Mouse (Mus musculus) limb, embryonic 13.5 days (tissue): ENCODE results near the gene Ikzf1. TPM values are rescaled to one million over a fixed set of nuclear protein-coding genes. Genes with fewer than 3 reads are reported as not detected.

Experiments
- ATAC-seq: fragments of 200-750 bp; cut with Nextera tagmentation; 2 replicates; pipeline ENCODE4 v1.8.0; 2017; ENCODE audit warnings: low read depth, moderate number of reproducible peaks, moderate TSS enrichment; ENCODE audit not compliant: low FRiP score
- H3K27ac ChIP-seq: fragments of 300-500 bp; sonication (generic); 2 replicates; pipeline ENCODE4 v1.5.1; 2015; ENCODE audit warnings: inconsistent platforms, mild to moderate bottlenecking, moderate library complexity
- H3K27me3 ChIP-seq: fragments of 300-500 bp; sonication (generic); 2 replicates; pipeline ENCODE4 v1.6.1; 2015; ENCODE audit warnings: mild to moderate bottlenecking, inconsistent platforms
- H3K36me3 ChIP-seq: fragments of 300-500 bp; sonication (generic); 2 replicates; pipeline ENCODE4 v1.6.1; 2015; ENCODE audit warnings: inconsistent platforms, mild to moderate bottlenecking, moderate library complexity
- H3K4me1 ChIP-seq: fragments of 300-500 bp; sonication (generic); 2 replicates; pipeline ENCODE4 v1.6.1; 2015; ENCODE audit warnings: inconsistent platforms
- H3K4me2 ChIP-seq: fragments of 300-500 bp; sonication (generic); replicated peaks from 2 replicates; pipeline ENCODE4 v1.6.1; 2015; ENCODE audit warnings: inconsistent platforms, mild to moderate bottlenecking, moderate library complexity
- H3K4me3 ChIP-seq: fragments of 300-500 bp; sonication (generic); 2 replicates; pipeline ENCODE4 v1.5.1; 2015; ENCODE audit warnings: moderate library complexity, mild to moderate bottlenecking, inconsistent platforms
- H3K9ac ChIP-seq: fragments of 300-500 bp; sonication (generic); 2 replicates; pipeline ENCODE4 v1.6.1; 2015; ENCODE audit warnings: mild to moderate bottlenecking, inconsistent platforms
- H3K9me3 ChIP-seq: fragments of 300-500 bp; sonication (generic); 2 replicates; pipeline ENCODE4 v1.6.1; 2016; ENCODE audit warnings: inconsistent platforms
- WGBS: fragments of 180-500 bp; shearing (Covaris S2); methylation state at CpG from one replicate; pipeline ENCODE4 v1.1.7; 2015; 5-methylcytosine and 5-hydroxymethylcytosine counted together
- polyA plus RNA-seq: library from polyadenylated mRNA; unstranded; fragments of >200 nt; fragmentation: Nextera tagmentation; extraction: Ambion mirVana; gene quantifications from 2 replicates; pipeline ENCODE4 v1.2.1, GENCODE M21; 2015

Gene Ikzf1
- polyA plus RNA-seq, 1 experiment from 2014 or later: 1.5 TPM

DNA sequence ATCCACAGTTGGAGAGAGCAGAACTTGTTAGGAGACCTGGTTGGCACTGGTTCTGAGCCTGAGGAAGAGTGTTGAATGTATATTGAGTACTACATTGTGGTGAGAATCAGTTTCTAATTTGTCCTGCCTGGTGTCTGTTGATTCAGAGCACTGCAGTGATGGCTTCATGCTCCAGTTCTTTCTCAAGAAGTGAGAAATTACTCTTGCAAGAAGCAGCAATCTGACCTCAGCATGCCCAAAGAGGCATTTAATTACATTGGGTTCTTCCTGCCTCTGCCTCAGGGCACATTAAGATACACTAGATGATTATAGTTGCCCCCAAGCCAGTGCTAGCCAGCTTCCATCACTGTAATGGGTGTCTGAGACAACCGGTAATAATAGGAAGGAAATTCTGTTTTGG lies 74.1 kb downstream of the Ikzf1 start:
- WGBS: 91% methylated on average over 1 of the region's 1 CpGs
- Histone ChIP-seq H3K36me3 (no peaks in the 10 kb centered on the region), H3K4me2 (no peak overlapping the region), H3K9me3 (no peaks in the 10 kb centered on the region), H3K27ac (no peak overlapping the region), H3K4me3 (no peak overlapping the region), H3K27me3 (no peaks in the 10 kb centered on the region), H3K4me1 (no peaks in the 10 kb centered on the region), H3K9ac (no peak overlapping the region)
- ATAC-seq: no peak

DNA sequence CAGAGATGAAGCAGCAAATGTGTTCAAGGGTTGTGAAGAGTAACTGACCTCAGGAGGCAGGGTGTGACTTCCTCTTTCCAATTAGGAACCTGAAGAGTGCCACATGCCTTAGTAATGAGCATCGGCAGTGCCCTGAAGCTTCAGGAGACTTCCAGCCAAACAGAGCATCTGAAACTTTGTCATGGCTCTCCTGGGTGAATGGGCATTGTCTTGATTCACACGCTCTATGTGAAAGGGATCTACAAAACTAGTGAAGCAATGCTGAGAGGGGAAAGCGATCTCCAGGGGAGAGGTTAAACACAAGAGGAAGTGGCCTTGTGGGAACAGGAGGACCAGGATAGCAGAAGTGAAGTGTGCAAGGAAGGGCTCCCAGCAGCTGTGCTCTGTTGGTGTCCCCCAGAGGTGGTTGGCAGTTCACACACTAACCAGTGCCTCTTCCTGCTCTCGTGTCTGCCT lies 78.4 kb downstream of the Ikzf1 start:
- H3K4me1 ChIP-seq: no peaks in the 10 kb centered on the region
- 73% methylated on average over 4 of the region's 4 CpGs for WGBS
- H3K9me3 ChIP-seq: no peaks in the 10 kb centered on the region
- H3K27me3 ChIP-seq: no peaks in the 10 kb centered on the region
- H3K9ac ChIP-seq: no peak overlapping the region
- H3K27ac ChIP-seq: no peak overlapping the region
- no peak overlapping the region for H3K4me3 ChIP-seq
- no peak overlapping the region for H3K4me2 ChIP-seq
- no peaks in the 10 kb centered on the region for H3K36me3 ChIP-seq
- no peak for ATAC-seq

- no peaks in the 10 kb centered on the region for H3K36me3 ChIP-seq
- no peak overlapping the region for H3K4me2 ChIP-seq
- no peak overlapping the region for H3K9ac ChIP-seq
- no peak for ATAC-seq
- H3K4me1 ChIP-seq: no peaks in the 10 kb centered on the region
- no peak overlapping the region for H3K27ac ChIP-seq
- H3K27me3 ChIP-seq: no peaks in the 10 kb centered on the region
- no peaks in the 10 kb centered on the region for H3K9me3 ChIP-seq
- no peak overlapping the region for H3K4me3 ChIP-seq
- WGBS: 66% methylated on average over 1 of the region's 1 CpGs
These were observed 80.6 kb downstream of the Ikzf1 start for GRCm38 (mm10) chr11:11765414-11765813.

- Histone ChIP-seq H3K9me3 (no peaks in the 10 kb centered on the region), H3K4me2 (no peak overlapping the region), H3K9ac (no peak overlapping the region), H3K27ac (no peak overlapping the region), H3K4me3 (no peak overlapping the region), H3K36me3 (no peaks in the 10 kb centered on the region), H3K27me3 (no peaks in the 10 kb centered on the region), H3K4me1 (no peaks in the 10 kb centered on the region)
- ATAC-seq: no peak
- 93% methylated on average over 1 of the region's 1 CpGs for WGBS
These were observed 81.3 kb downstream of the Ikzf1 start for GRCm38 (mm10) chr11:11766105-11766504.

DNA sequence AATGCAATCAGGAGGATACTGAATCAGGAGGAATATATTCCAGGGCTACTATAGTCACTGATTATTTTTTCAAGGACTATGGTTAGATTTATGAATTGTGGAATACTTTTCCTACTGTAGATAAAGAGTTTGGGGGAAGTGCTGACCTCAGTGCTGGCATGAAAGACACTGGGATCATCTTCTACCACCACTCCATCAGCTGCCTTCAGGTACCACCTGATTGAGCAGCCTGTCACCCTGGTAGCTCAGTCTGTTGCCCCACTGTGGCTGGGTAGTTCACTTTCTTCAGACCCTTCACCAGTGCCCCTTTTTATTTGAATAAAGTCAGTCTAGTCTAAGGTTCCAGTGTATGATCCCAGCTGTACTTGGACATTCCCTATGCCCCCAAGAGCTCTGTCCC lies 81.9 kb downstream of the Ikzf1 start:
- Histone ChIP-seq H3K36me3 (no peaks in the 10 kb centered on the region), H3K9me3 (no peaks in the 10 kb centered on the region), H3K4me1 (no peaks in the 10 kb centered on the region), H3K27me3 (no peaks in the 10 kb centered on the region), H3K4me2 (no peak overlapping the region), H3K4me3 (no peak overlapping the region), H3K27ac (no peak overlapping the region), H3K9ac (no peak overlapping the region)
- ATAC-seq: no peak

- Histone ChIP-seq H3K36me3 (no peaks in the 10 kb centered on the region), H3K27me3 (no peaks in the 10 kb centered on the region), H3K27ac (no peak overlapping the region), H3K9ac (no peak overlapping the region), H3K4me3 (no peak overlapping the region), H3K4me1 (no peaks in the 10 kb centered on the region), H3K9me3 (no peaks in the 10 kb centered on the region), H3K4me2 (no peak overlapping the region)
- 82% methylated on average over 2 of the region's 2 CpGs for WGBS
- no peak for ATAC-seq
These were observed 83.3 kb downstream of the Ikzf1 start for GRCm38 (mm10) chr11:11768057-11768456.

- no peaks in the 10 kb centered on the region for H3K4me1 ChIP-seq
- ATAC-seq: no peak
- no peaks in the 10 kb centered on the region for H3K27me3 ChIP-seq
- no peak overlapping the region for H3K27ac ChIP-seq
- H3K4me3 ChIP-seq: no peak overlapping the region
- H3K9ac ChIP-seq: no peak overlapping the region
- H3K36me3 ChIP-seq: no peaks in the 10 kb centered on the region
- WGBS: 91% methylated on average over 20 of the region's 20 CpGs
- no peak overlapping the region for H3K4me2 ChIP-seq
- no peaks in the 10 kb centered on the region for H3K9me3 ChIP-seq
These were observed 84.5 kb downstream of the Ikzf1 start for GRCm38 (mm10) chr11:11769281-11769680.

GRCm38 (mm10) chr11:11770691-11771090 lies 85.9 kb downstream of the Ikzf1 start:
- Histone ChIP-seq H3K36me3 (no peaks in the 10 kb centered on the region), H3K9me3 (no peaks in the 10 kb centered on the region), H3K4me2 (no peak overlapping the region), H3K9ac (no peak overlapping the region), H3K4me1 (no peaks in the 10 kb centered on the region), H3K4me3 (no peak overlapping the region), H3K27me3 (no peaks in the 10 kb centered on the region), H3K27ac (no peak overlapping the region)
- WGBS: 86% methylated on average over 3 of the region's 3 CpGs
- ATAC-seq: no peak

DNA sequence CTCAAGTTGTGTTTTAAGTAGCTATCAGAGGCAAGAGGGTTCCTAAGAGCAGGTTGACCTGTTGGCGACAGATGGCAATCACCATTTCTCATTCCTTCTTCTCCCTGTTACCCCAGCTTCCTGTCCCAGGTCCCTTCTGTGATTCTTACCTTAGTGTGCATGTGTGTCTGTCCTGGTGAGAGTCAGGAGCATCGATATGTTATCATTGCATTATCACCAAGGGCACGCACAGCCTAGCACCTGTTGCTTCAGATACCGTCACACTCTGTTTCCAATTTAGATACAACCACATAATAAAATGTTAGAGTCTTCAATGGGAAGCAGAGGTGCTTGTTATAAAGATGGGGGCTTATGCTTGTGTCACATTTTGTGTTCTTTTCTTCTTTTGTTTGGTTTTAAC lies 87.4 kb downstream of the Ikzf1 start:
- Histone ChIP-seq H3K27ac (no peak overlapping the region), H3K27me3 (no peaks in the 10 kb centered on the region), H3K4me1 (no peaks in the 10 kb centered on the region), H3K36me3 (no peaks in the 10 kb centered on the region), H3K4me2 (no peak overlapping the region), H3K4me3 (no peak overlapping the region), H3K9me3 (no peaks in the 10 kb centered on the region), H3K9ac (no peak overlapping the region)
- WGBS: 87% methylated on average over 4 of the region's 4 CpGs
- ATAC-seq: no peak

GRCm38 (mm10) chr11:11774384-11774783 lies 89.6 kb downstream of the Ikzf1 start:
- H3K4me3 ChIP-seq: no peak overlapping the region
- H3K27ac ChIP-seq: no peak overlapping the region
- H3K9me3 ChIP-seq: no peaks in the 10 kb centered on the region
- no peak overlapping the region for H3K4me2 ChIP-seq
- 88% methylated on average over 4 of the region's 4 CpGs for WGBS
- H3K9ac ChIP-seq: no peak overlapping the region
- ATAC-seq: no peak
- H3K36me3 ChIP-seq: no peaks in the 10 kb centered on the region
- H3K27me3 ChIP-seq: no peaks in the 10 kb centered on the region
- H3K4me1 ChIP-seq: no peaks in the 10 kb centered on the region

DNA sequence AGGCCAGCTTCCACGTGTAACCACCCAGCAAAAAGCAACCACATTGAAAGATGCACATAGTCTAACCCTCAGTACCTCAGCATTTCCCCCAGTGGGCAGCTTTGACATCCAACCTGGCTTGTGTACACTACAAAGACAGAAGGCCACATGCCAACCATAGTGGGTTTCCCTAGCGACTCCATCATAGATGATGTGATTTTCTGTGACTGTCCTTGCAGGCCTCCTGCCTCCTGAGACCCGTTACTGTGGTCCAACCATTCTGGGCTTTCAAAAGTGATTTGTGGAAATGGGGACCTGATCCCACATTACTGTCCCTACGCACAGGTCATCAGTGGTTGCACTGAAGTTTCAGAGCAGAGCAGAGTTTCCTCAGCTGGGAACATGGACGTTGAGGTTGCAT lies 90.1 kb downstream of the Ikzf1 start:
- H3K27ac ChIP-seq: no peak overlapping the region
- no peaks in the 10 kb centered on the region for H3K9me3 ChIP-seq
- H3K4me3 ChIP-seq: no peak overlapping the region
- no peaks in the 10 kb centered on the region for H3K36me3 ChIP-seq
- no peak overlapping the region for H3K9ac ChIP-seq
- 86% methylated on average over 5 of the region's 5 CpGs for WGBS
- ATAC-seq: no peak
- H3K4me1 ChIP-seq: no peaks in the 10 kb centered on the region
- no peaks in the 10 kb centered on the region for H3K27me3 ChIP-seq
- H3K4me2 ChIP-seq: no peak overlapping the region

- no peaks in the 10 kb centered on the region for H3K9me3 ChIP-seq
- H3K4me1 ChIP-seq: no peaks in the 10 kb centered on the region
- no peaks in the 10 kb centered on the region for H3K27me3 ChIP-seq
- ATAC-seq: no peak
- H3K36me3 ChIP-seq: no peaks in the 10 kb centered on the region
- H3K27ac ChIP-seq: no peak overlapping the region
- no peak overlapping the region for H3K9ac ChIP-seq
- no peak overlapping the region for H3K4me2 ChIP-seq
- no peak overlapping the region for H3K4me3 ChIP-seq
- 72% methylated on average over 4 of the region's 4 CpGs for WGBS
These were observed 91.4 kb downstream of the Ikzf1 start for GRCm38 (mm10) chr11:11776071-11776821.

DNA sequence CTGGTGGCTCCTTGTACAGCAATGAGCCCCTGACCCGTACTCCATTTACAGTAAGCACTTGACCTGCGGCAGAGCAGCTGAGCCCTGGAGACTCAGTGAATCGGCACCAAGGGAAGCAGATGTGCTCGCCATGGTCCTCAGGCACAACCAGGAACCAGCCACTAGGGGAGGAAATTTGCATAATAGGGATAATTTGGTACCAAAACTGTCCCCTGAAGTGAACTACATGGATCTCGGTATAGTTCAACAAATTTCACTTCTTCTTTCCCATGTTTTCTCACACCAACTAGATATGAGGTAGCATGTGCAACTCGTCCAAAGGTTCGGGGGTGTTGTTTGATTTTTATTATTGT lies 92.0 kb downstream of the Ikzf1 start:
- no peaks in the 10 kb centered on the region for H3K36me3 ChIP-seq
- no peaks in the 10 kb centered on the region for H3K4me1 ChIP-seq
- no peak for ATAC-seq
- H3K4me2 ChIP-seq: no peak overlapping the region
- H3K27ac ChIP-seq: no peak overlapping the region
- H3K4me3 ChIP-seq: no peak overlapping the region
- no peaks in the 10 kb centered on the region for H3K27me3 ChIP-seq
- WGBS: 80% methylated on average over 7 of the region's 7 CpGs
- no peaks in the 10 kb centered on the region for H3K9me3 ChIP-seq
- no peak overlapping the region for H3K9ac ChIP-seq
